Mouse (Mus musculus) CD8-positive naive resting alpha-beta T cell, adult 2 months (primary cell): ENCODE measurements around the gene Gm10490.
"Not testable (repeated sequence)": the region's sequence is repeated elsewhere in the genome, so short reads cannot be mapped to it uniquely, and the experiment has no call there.

Experiments used
- DNase-seq, 2 experiments: peaks; one replicate each; pipeline ENCODE4 v3.0.0; 2022; ENCODE audit warnings: low read depth in 2 of 2, low spot score in 2 of 2

The Gm10490 gene

DNA sequence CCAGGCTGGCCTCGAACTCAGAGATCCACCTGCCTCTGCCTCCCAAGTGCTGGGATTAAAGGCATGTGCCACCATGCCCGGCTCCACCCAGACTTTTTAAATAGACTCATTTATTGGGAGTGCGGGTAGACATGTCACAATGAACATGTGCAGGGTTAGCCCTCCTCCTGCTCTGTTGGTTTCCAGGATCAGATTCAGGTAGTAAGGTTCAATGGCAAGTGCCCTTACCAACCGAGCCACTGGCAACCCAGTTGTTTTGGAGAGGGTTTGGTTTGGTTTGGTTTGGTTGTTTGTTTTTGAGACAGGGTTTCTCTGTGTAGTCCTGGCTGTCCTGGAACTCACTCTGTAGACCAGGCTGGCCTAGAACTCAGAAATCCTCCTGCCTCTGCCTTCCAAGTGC is at the start of gene Gm10490:
Gm10490 (plus strand) TSS at position 301 of the 400 bp plus-strand sequence.
- DNase-seq, result not testable (repeated sequence)

- no peak for DNase-seq
Measured at GRCm38 (mm10) chrX:7863181-7863580, 46.2 kb upstream of the Gm10490 start.

DNA sequence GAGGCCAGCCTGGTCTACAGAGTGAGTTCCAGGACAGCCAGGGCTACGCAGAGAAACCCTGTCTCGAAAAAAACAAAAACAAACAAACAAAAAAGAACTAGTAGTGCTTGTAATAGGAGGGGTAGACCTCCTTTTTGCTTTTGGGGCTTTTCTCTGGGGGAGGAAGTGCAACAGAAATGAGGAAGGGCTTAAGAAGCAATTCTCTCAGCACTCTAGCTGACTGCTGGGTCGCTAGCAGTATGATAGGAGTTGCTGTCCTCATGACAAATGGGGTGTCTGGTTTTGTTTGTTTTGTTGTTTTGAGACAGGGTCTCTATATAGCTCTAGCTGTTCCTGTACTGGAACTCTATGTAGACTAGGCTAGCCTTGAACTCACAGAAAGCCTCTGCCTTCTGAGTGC is 44.8 kb upstream of the Gm10490 start:
- DNase-seq, result no peak

GRCm38 (mm10) chrX:7865343-7865742 is 44.0 kb upstream of the Gm10490 start:
- DNase-seq, result peak; percentile 62 to 73

DNA sequence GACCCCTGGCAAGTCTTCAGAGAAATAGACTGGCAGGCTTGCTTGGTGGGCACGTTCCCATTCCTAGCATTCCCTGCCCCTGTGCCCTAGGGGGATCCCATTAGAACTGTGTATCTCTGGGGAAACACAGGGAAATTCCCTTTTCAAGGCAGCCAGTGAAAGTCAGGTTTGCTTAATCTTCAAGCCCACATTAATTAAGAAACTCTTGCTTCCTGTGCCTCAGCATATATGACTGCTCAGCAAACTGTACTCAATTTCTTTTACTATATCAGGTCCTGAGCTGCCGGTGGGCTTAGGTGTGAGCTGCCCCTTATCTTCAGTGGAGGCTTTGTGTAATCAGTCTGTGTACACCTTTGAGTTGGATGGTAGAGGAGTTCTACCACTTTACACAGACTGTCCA is 43.6 kb upstream of the Gm10490 start:
- DNase-seq, result no peak

DNA sequence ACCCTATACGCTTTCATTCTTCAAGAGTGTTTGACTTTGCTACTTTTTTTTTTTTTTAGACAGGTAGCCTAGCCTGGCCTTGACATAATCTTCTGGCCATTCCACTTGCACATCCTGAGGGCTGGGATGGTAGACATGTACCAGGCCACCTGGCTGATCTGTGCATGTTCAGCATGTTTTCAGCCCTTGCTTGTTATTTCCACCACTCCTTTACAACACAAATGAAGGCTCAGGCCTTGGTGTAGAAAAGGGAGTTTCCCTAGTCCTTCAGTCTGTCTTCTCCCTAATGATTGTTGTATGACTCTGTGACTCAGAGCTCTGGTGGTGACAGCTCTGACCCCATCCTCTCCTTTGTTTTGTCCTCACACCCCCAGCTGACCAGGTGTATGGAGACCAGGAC is 42.2 kb upstream of the Gm10490 start:
- DNase-seq, result no peak

- DNase-seq, result no peak
Measured at GRCm38 (mm10) chrX:7868506-7868905, 40.8 kb upstream of the Gm10490 start.

DNA sequence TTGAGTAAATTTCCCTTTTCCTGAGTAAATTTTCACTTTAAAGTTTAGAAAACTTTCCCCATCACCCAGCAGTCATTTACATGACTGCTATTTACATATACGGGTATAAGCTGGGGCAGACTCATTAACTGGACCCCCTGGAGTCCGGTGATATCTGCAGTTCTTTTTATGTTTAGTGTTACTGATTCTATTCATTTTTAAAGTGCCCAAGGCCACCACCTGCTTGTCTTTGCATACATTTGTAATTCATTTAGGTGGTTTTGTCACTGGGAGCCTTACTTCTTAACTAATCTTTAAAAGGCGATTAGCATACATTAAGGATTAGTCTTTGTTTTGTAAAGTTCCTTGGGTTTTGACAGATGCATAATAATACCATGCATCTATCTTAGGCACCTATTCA is 39.5 kb upstream of the Gm10490 start:
- no peak for DNase-seq

DNA sequence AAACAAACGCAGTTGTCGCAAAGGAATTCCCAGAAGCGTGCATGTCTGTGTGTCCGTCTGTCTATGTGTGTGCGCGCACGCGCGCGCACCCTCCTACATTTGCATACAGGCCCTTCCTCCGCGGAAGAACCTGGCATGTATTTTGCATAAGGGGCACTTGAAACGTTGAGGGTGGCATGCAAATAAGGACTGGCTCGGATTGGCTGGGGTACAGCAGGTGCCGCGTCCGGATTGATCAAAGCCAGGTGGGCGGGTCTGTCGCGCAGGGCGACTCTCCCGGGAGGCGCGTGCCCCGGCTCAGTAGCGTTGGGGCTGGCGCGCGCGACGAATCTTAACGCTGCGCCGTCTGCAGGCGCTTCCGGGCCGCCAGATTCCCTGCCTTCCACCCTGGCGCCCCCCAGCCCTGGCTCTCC is 31.3 kb upstream of the Gm10490 start, which contains the start of gene Pim2:
Pim2 (plus strand) TSS at position 256 of the 413 bp plus-strand sequence.
- peak; percentile 81 to 82 for DNase-seq

DNA sequence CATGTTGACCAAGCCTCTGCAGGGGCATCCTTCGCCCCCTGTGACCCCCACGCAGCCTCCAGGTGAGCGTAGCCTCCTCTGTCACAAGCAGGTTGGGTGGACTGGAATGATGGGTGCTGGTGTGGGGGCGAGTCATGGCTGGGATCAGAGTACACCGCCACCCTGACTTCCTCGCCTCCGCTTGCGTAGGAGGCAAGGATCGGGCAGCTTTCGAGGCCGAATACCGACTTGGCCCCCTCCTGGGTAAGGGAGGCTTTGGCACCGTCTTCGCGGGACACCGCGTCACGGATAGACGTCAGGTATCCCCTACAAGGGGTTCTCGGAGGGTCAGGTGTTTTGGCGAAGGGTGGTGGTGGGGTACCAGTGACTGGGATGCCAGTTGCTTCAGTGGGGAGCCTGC is 30.8 kb upstream of the Gm10490 start:
- peak in 1 of 2 experiments; percentile 28 for DNase-seq

GRCm38 (mm10) chrX:7879819-7880218 is 29.5 kb upstream of the Gm10490 start:
- peak; percentile 57 to 68 for DNase-seq

DNA sequence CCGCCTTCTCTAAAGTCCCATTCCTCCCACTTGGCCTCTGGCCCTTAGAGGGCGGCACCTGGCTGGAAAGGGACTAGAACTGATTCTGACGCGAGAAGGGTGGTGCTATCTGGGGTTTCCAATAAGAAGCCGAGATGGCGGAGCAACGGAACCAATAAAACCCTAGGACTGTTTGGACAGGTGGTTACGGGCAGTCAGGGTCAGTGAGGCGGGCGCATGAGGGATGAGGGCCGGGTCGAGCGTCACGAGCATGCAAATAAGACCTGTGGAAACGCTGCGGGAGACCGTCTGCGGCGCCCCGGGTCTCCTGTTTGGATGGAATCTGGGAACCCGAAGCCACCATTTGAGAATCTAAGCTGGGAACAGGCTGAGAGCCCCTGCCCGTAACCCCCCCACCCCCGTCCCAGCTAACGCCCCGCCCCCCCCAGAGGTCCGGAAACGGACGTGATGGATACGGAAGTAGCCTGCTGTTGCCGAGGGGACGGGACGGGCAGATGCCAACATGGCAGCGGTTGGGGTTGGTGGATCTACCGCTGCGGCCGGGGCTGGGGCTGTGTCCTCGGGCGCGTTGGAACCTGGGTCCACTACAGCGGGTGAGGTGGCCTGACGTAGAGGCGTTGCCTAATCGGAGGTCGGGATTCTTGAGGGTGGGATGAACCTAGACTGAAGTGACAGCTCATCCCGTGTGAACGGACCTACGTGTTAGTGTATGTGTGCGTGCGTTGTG is 25.3 kb upstream of the Gm10490 start, which contains the start of gene Slc35a2:
Slc35a2 (plus strand) TSS at position 188 of the 727 bp plus-strand sequence.
- peak in 1 of 2 experiments; percentile 50 for DNase-seq

DNA sequence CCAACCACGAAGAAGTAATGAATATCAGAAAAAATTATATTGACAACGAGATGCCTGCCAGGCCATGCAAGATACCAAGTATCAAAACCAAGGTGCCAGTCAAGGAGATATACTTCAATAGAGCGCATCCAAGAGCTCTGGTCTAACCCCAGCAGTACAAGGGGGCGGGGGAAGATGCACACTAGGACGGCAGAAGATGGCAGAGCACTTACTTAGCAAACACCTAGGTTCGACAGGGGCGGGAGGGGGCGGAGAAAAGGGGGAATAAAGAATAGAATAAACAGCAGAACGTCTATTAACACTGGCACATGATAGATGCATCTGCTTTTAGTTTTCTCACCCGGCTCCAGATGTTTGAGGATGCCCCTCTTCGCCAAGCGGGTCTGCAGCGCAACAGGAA is 11.1 kb upstream of the Gm10490 start:
- no peak for DNase-seq

- DNase-seq, result peak; percentile 69 to 74
Measured at GRCm38 (mm10) chrX:7898880-7899874, 10.2 kb upstream of the Gm10490 start, which contains the start of the genes Pqbp1 and Timm17b. Gene Pqbp1 (minus strand): TSS chrX:7899269. Gene Timm17b (plus strand): TSS chrX:7899357.

GRCm38 (mm10) chrX:7904441-7904840 is 4.9 kb upstream of the Gm10490 start:
- no peak for DNase-seq

- DNase-seq, result no peak
Measured at GRCm38 (mm10) chrX:7907735-7908134, 1.6 kb upstream of the Gm10490 start, which contains the start of gene Gm10491. Gene Gm10491 (minus strand): TSS chrX:7907835.

- DNase-seq, result no peak
Measured at GRCm38 (mm10) chrX:7910473-7910872, 1.1 kb downstream of the Gm10490 start.

GRCm38 (mm10) chrX:7915669-7916068 is 6.3 kb downstream of the Gm10490 start:
- DNase-seq, result peak in 1 of 2 experiments; percentile 24

DNA sequence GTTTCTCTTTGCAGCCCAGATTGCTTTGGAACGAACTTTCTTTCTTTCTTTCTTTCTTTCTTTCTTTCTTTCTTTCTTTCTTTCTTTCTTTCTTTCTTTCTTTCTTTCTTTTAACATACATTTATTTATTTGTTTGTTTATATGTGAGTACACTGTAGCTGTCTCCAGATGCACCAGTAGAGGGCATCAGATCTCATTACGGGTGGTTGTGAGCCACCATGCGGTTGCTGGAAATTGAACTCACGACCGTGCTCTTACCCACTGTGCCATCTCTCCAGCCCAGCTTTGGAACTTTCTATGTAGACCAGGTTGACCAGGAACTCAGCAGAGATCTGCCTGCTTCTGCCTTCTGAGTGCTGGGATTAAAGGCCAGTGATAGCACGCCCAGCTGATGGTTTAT is 8.6 kb downstream of the Gm10490 start:
- not testable (repeated sequence) for DNase-seq

- DNase-seq, result no peak
Measured at GRCm38 (mm10) chrX:7919601-7920383, 10.4 kb downstream of the Gm10490 start, which contains the start of gene Pcsk1n. Gene Pcsk1n (plus strand): TSS chrX:7919822.

DNA sequence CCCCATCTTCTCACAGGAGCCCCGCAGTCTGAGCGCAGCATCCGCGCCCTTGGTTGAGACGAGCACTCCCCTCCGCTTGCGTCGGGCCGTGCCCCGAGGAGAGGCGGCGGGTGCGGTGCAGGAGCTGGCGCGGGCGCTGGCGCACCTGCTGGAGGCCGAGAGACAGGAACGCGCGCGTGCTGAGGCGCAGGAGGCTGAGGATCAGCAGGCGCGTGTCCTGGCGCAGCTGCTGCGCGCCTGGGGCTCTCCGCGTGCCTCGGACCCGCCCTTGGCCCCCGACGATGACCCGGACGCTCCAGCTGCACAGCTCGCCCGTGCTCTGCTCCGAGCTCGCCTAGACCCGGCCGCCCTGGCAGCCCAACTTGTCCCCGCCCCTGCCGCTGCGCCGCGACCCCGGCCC is 12.7 kb downstream of the Gm10490 start:
- no peak for DNase-seq
